Mouse (Mus musculus): ENCODE data around the gene Csrp3. TPM values are rescaled to one million over a fixed set of nuclear protein-coding genes. Genes with fewer than 3 reads are reported as not detected.

Gene Csrp3
- polyA plus RNA-seq, 1 experiment from 2014 or later: 1,256 TPM

DNA sequence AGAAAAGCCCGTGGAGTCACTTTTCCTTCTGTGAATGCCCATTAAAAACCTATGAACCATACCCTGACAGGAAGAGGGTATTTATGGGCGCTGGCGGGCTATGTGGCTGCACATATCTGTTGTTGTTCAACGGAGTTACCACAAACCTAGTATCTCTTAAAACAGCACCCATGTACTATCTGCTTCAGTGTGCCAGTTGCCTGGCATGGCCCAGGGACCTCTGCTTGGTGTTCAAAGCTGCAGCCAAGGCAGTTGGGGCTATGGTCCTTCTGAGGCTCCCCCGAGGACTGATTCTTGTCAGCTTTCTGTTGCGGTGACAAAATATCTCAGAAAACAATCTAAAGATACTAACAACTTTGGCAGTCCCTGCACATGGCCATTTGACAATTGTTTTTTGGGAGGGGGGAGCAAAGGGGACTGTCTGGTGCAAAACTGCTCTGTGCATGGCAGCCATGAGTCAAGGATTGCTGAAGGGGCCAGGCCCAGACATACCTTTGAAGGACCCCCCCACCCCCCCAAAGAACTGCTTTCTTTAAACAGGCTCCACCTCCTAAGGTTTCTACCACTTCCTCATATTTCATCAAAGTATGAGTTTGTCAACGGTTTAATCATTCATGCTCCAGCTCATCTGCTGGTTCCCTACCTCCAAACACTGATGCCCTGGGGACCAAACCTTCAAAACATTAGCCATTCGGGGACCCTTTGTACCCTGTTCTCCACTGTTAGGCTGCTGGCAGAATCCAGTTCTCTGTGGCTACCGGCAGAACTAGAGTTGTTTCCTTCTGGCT is 17.0 kb upstream of the Csrp3 start:
- no peak overlapping the region for H3K27ac ChIP-seq (replicated peaks)
- H3K9ac ChIP-seq: no peak overlapping the region
- no peak for ATAC-seq (ENCODE audit: extremely low read depth, insufficient number of reproducible peaks, low FRiP score, low TSS enrichment)
- no peaks in the 10 kb centered on the region for H3K9me3 ChIP-seq
- peaks cover 57% of the 10 kb centered on the region for H3K36me3 ChIP-seq
- H3K4me3 ChIP-seq: no peak overlapping the region
- whole genome bisulfite sequencing: 88% methylated on average over 9 of the region's 9 CpGs
- no peaks in the 10 kb centered on the region for H3K27me3 ChIP-seq (replicated peaks)
- H3K4me2 ChIP-seq: no peak overlapping the region
- peaks cover 26% of the 10 kb centered on the region for H3K4me1 ChIP-seq

DNA sequence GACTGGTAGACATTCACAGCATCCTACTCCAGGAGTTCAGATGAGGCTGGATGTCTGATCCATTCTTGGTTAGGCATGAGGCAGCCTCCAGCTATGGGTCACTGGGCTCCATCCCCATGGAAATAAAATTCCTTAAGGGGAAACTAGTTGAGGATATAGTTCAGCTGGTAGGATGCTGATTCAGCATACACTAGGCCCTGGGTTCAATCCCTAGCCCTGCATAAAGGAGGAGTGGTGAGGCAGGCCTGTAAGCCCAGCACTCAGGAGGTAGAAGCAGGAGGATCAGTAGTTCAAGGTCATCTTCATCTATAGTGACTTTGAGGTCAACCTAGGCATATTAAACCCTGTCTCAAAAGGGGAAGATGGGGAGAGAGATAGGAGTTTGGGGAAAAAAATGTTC is 16.4 kb upstream of the Csrp3 start:
- no peak overlapping the region for H3K9ac ChIP-seq
- ATAC-seq (ENCODE audit: extremely low read depth, insufficient number of reproducible peaks, low FRiP score, low TSS enrichment): no peak
- H3K36me3 ChIP-seq: peaks cover 50% of the 10 kb centered on the region
- H3K4me3 ChIP-seq: no peak overlapping the region
- no peaks in the 10 kb centered on the region for H3K9me3 ChIP-seq
- no peak overlapping the region for H3K4me2 ChIP-seq
- peaks cover 29% of the 10 kb centered on the region for H3K4me1 ChIP-seq
- H3K27me3 ChIP-seq (replicated peaks): no peaks in the 10 kb centered on the region
- no peak overlapping the region for H3K27ac ChIP-seq (replicated peaks)

DNA sequence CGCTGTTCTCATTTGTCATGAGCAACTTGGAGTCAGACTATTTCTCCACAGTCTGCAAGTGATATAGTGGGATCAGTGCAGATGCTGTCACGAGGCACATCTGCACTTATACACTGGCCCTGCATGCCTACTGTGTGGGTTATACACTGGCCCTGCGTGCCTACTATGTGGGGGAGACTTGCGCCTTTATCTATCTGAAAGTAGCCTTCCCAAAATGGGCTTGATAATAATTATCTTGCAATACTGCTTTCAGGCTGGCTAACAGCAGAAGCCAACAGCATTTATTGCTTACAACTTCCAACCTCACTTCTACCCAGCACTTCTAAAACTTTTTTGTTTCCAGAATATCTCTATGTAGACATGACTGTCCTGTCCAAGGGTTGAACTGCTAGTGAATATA is 14.0 kb upstream of the Csrp3 start:
- ATAC-seq (ENCODE audit: extremely low read depth, insufficient number of reproducible peaks, low FRiP score, low TSS enrichment): no peak
- Histone ChIP-seq H3K36me3 (peaks cover 26% of the 10 kb centered on the region), H3K9me3 (no peaks in the 10 kb centered on the region), H3K27ac (replicated peaks) (no peak overlapping the region), H3K4me3 (no peak overlapping the region), H3K4me2 (no peak overlapping the region), H3K27me3 (replicated peaks) (no peaks in the 10 kb centered on the region), H3K4me1 (peaks cover 34% of the 10 kb centered on the region), H3K9ac (no peak overlapping the region)
- WGBS: 86% methylated on average over 4 of the region's 4 CpGs

DNA sequence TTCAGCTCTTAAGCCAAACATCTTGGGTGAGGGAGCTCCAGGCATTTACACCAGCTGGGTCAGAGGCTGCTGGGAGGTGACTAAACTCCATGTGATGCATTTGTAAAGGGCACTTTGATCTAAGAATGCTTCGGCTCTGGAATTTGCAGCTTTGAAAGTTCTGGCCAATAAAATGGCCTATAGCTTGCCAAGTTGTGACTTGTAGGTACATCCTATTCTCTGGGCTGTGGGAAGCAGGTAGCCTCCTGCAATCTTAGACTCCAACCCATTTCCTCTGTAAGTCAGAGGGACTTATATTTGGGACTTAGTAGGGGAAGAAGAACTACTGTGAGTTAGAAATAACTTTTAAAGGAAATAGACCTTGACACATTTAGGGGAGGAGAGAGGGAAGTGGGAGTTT is 13.1 kb upstream of the Csrp3 start:
- H3K4me2 ChIP-seq: no peak overlapping the region
- H3K4me3 ChIP-seq: no peak overlapping the region
- H3K9ac ChIP-seq: no peak overlapping the region
- WGBS: 48% methylated on average over 1 of the region's 1 CpGs
- peaks cover 43% of the 10 kb centered on the region for H3K4me1 ChIP-seq
- no peaks in the 10 kb centered on the region for H3K27me3 ChIP-seq (replicated peaks)
- no peak for ATAC-seq (ENCODE audit: extremely low read depth, insufficient number of reproducible peaks, low FRiP score, low TSS enrichment)
- peaks cover 18% of the 10 kb centered on the region for H3K36me3 ChIP-seq
- H3K9me3 ChIP-seq: no peaks in the 10 kb centered on the region
- no peak overlapping the region for H3K27ac ChIP-seq (replicated peaks)

DNA sequence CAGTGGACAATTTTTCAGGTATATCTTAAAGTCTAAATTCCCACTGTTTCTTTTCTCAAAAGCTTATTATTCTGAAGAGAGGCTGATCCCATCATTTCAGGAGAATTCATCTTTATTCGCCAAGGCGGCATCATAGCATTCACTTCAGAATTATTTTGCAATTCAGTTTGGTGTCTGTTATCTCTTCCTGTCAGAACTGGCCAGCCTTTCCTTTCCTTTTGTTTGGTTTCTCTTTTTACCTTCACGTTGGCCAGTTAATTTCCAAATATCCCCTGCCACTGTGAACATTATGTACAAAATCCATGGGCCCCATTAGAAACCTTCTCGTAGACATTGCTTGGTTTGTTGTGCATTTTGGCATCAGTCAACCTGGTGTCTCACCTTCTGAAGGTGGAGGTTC is 11.5 kb upstream of the Csrp3 start:
- Histone ChIP-seq H3K9me3 (no peaks in the 10 kb centered on the region), H3K36me3 (0 out of 2 replicates have a peak, but pooled peaks cover 2% of the 10 kb centered on the region), H3K27ac (replicated peaks) (no peak overlapping the region), H3K27me3 (replicated peaks) (no peaks in the 10 kb centered on the region), H3K4me3 (no peak overlapping the region), H3K4me2 (no peak overlapping the region), H3K4me1 (peaks cover 49% of the 10 kb centered on the region), H3K9ac (no peak overlapping the region)
- no peak for ATAC-seq (ENCODE audit: extremely low read depth, insufficient number of reproducible peaks, low FRiP score, low TSS enrichment)
- WGBS: 71% methylated on average over 4 of the region's 4 CpGs

DNA sequence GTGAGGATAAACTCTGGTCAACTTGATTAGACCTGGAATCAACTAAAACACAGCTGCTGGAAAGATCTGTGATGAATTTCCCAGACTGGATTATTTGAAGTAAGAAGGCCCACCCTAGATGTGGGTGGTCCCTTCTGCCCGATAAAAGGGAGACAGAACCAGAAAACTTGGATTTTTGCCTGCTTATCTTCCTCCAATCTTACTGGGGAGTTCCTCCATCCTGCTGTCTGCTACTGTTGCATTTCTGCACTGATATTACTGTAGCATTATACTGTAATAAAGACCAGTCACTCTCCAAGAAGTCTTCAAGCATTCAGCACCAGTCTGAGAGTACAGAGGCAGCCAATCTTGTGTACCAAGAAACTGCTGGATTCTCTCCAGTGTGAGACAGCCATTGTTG is 10.4 kb upstream of the Csrp3 start:
- H3K36me3 ChIP-seq: no peaks in the 10 kb centered on the region
- WGBS: 48% methylated on average over 1 of the region's 1 CpGs
- no peak overlapping the region for H3K9ac ChIP-seq
- H3K27me3 ChIP-seq (replicated peaks): no peaks in the 10 kb centered on the region
- no peaks in the 10 kb centered on the region for H3K9me3 ChIP-seq
- H3K27ac ChIP-seq (replicated peaks): no peak overlapping the region
- peaks cover 51% of the 10 kb centered on the region for H3K4me1 ChIP-seq
- no peak for ATAC-seq (ENCODE audit: extremely low read depth, insufficient number of reproducible peaks, low FRiP score, low TSS enrichment)
- H3K4me2 ChIP-seq: no peak overlapping the region
- no peak overlapping the region for H3K4me3 ChIP-seq

DNA sequence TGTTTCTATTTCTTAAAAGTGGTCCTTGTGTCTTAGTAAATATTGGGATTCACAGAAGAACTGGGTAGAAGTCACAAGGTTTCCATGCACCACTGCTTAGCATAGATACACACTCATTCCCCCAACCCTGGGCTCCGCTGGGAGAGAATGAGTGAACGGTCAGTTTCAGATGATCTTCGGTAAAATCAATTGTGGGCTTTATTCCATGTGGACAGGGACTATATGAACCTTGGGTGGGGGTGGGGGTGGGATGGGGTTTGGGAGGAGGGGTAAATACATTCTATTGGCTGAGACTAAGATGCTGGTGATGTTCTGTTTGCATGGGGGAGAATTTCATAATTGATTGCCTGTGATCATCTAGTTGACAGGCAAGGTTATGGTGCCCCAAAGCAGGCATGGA is 7.6 kb upstream of the Csrp3 start:
- H3K9ac ChIP-seq: no peak overlapping the region
- 0 out of 2 replicates have a peak overlapping the region, but pooled peaks have one; percentile 63 for H3K27ac ChIP-seq (replicated peaks)
- H3K4me1 ChIP-seq: peaks cover 55% of the 10 kb centered on the region
- H3K4me3 ChIP-seq: no peak overlapping the region
- ATAC-seq (ENCODE audit: extremely low read depth, insufficient number of reproducible peaks, low FRiP score, low TSS enrichment): no peak
- H3K27me3 ChIP-seq (replicated peaks): no peaks in the 10 kb centered on the region
- 94% methylated on average over 3 of the region's 3 CpGs for WGBS
- H3K4me2 ChIP-seq: no peak overlapping the region
- H3K36me3 ChIP-seq: no peaks in the 10 kb centered on the region
- no peaks in the 10 kb centered on the region for H3K9me3 ChIP-seq

DNA sequence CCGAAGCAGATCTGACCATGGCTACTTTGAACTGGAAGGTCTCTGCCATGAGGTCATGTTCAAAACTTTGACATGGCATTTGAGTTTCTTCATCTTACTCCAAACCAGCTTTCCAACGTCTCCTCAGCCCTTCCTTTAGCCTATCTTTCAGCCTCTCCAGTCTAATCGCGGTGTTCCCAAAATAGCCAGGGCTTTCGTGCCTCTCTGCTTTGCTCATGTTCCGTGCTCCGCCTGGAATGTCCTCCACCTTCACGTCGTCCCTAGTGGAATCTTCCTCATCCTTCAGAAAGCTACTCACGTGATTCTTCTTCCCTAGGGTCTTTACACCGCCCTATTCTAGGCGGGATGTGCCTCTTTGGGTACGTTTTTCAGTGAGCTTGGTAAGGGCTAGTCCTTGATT is 5.7 kb upstream of the Csrp3 start:
- Histone ChIP-seq H3K4me3 (no peak overlapping the region), H3K9ac (no peak overlapping the region), H3K27ac (replicated peaks) (peak overlapping the region; percentile 90), H3K9me3 (no peaks in the 10 kb centered on the region), H3K27me3 (replicated peaks) (no peaks in the 10 kb centered on the region), H3K36me3 (no peaks in the 10 kb centered on the region), H3K4me2 (peak overlapping the region; percentile 21), H3K4me1 (peaks cover 55% of the 10 kb centered on the region)
- WGBS: 31% methylated on average over 13 of the region's 13 CpGs
- ATAC-seq (ENCODE audit: extremely low read depth, insufficient number of reproducible peaks, low FRiP score, low TSS enrichment): peak; percentile 25; the same call in 1 of the 2 replicates

DNA sequence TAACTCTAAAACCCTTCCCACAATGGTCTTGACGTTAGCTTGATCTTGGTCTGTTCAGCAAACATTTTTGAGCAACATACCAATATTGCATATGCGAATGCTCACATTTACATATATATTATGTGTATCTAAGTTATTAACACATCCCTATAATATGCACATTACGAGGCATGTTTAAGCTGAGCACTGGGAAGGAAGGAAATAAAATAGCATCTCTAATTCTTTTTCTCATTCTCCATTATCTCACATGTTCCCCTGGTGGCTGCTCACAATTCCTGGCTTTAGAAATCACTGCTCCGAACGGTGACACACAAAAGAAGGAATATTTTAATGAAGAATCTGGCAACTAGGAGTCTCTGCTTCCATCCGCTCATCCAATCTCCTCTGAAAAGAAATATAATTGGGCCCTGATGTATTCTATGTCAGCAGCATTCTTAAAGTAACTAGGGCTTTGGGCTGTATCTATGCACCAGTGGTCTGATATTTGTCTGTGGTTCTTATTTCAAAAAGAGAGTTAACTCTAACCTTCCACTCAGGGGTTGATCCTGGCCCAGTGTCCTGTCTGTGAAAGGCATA is 3.8 kb upstream of the Csrp3 start:
- ATAC-seq (ENCODE audit: extremely low read depth, insufficient number of reproducible peaks, low FRiP score, low TSS enrichment): no peak
- H3K36me3 ChIP-seq: no peaks in the 10 kb centered on the region
- H3K27ac ChIP-seq (replicated peaks): no peak overlapping the region
- no peak overlapping the region for H3K4me3 ChIP-seq
- no peaks in the 10 kb centered on the region for H3K27me3 ChIP-seq (replicated peaks)
- H3K4me2 ChIP-seq: no peak overlapping the region
- no peaks in the 10 kb centered on the region for H3K9me3 ChIP-seq
- H3K4me1 ChIP-seq: peaks cover 54% of the 10 kb centered on the region
- WGBS: 76% methylated on average over 6 of the region's 6 CpGs
- H3K9ac ChIP-seq: no peak overlapping the region

DNA sequence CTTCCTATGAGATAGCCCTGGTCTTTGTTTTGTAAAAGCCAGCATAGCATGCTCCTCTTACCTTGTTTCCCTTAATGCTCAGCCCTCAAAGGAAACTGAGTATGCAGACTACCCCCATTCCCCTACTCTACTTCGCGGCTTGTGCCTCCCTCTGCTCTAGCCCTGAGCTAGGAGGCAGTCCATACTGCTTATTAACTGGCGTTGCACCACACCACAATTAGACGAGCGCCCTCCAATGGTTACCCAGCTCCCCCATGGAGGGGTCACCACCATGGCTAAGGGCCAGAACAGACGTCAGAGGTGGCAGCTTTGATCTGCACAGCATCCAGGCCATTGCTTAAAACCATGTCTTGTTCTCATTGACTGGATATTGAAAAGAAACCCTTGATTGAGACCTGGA is 1.1 kb downstream of the Csrp3 start:
- Histone ChIP-seq H3K27me3 (replicated peaks) (no peaks in the 10 kb centered on the region), H3K36me3 (0 out of 2 replicates have a peak, but pooled peaks cover 5% of the 10 kb centered on the region), H3K9me3 (no peaks in the 10 kb centered on the region), H3K9ac (peak overlapping the region; percentile 88), H3K4me2 (peak overlapping the region; percentile 75), H3K4me3 (peak overlapping the region; percentile 64), H3K27ac (replicated peaks) (peak overlapping the region; percentile 95), H3K4me1 (peaks cover 61% of the 10 kb centered on the region)
- WGBS: 30% methylated on average over 6 of the region's 6 CpGs
- no peak for ATAC-seq (ENCODE audit: extremely low read depth, insufficient number of reproducible peaks, low FRiP score, low TSS enrichment)

DNA sequence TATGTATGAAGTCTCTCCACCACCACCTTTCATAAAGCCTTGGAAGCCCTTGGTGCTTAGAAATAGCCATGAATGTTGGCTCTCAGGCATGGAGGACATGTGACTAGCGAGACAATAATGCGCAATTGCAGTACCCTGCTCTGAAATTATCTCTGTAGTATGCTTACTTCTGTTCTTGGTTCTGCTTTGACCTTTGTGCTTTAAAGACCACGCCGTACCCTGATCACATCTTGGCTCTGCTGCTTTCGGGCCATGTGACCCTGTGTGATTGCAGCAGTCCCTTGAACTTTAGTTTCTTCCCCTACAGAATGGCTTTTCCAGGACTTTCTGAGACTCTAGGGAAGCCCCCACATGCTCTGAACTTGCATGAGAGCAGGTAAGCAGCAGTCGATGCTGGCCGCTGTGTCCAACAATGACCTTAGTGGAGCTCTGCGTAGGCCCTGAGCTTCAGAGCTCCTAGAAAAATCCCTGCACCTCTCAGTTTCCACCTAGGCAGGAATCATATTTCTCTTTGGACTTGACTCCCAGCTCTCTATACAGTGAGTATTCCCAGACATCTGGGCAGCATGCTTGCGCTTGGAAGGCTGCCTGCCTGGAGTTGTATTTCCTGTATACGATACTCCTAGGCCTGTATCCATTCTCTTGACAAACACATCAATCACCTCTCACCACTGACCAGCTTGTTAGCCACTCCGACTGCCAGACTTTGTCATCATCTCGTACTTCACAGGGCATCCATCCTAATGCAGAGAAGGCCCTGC is 2.4 kb downstream of the Csrp3 start:
- Histone ChIP-seq H3K36me3 (0 out of 2 replicates have a peak, but pooled peaks cover 5% of the 10 kb centered on the region), H3K27ac (replicated peaks) (peak overlapping the region; percentile 95), H3K4me2 (peak overlapping the region; percentile 75), H3K4me3 (peak overlapping the region; percentile 64), H3K4me1 (peaks cover 64% of the 10 kb centered on the region), H3K9me3 (no peaks in the 10 kb centered on the region), H3K27me3 (replicated peaks) (no peaks in the 10 kb centered on the region), H3K9ac (peak overlapping the region; percentile 88)
- ATAC-seq (ENCODE audit: extremely low read depth, insufficient number of reproducible peaks, low FRiP score, low TSS enrichment): no peak
- 43% methylated on average over 12 of the region's 12 CpGs for WGBS
